Mouse (Mus musculus) C2C12 (cell line): ENCODE data around the gene Fuca2. TPM values are rescaled to one million over a fixed set of nuclear protein-coding genes. Genes with fewer than 3 reads are reported as not detected.

Source experiments
- H3K27me3 ChIP-seq: one replicate; pipeline ENCODE4 v1.6.1; 2011; ENCODE audit not compliant: control insufficient read depth, insufficient read depth, insufficient read length
- H3K36me3 ChIP-seq: one replicate; pipeline ENCODE4 v1.6.1; 2011; ENCODE audit not compliant: control insufficient read depth, insufficient read depth
- H3K4me3 ChIP-seq: one replicate; pipeline ENCODE4 v1.5.1; 2011; ENCODE audit warnings: mild to moderate bottlenecking, control low read depth; ENCODE audit not compliant: poor library complexity, insufficient read depth, severe bottlenecking
- H3K79me2 ChIP-seq: one replicate; pipeline ENCODE4 v1.6.1; 2011; ENCODE audit not compliant: control insufficient read depth, insufficient read depth
- H3K79me3 ChIP-seq: one replicate; pipeline ENCODE4 v1.6.1; 2011; ENCODE audit warnings: low read depth, control low read depth
- H3ac ChIP-seq: one replicate; pipeline ENCODE3; 2011; ENCODE audit warnings: low read depth; ENCODE audit not compliant: control insufficient read depth, insufficient read length
- CEBPB ChIP-seq: IDR thresholded peaks from one replicate; pipeline ENCODE4 v1.6.1; 2011; ENCODE audit warnings: low read depth, mild to moderate bottlenecking, control low read depth, moderate library complexity
- CTCF ChIP-seq: IDR thresholded peaks from one replicate; pipeline ENCODE4 v1.5.1; 2011; ENCODE audit not compliant: control insufficient read depth, insufficient read depth, insufficient read length
- FOSL1 ChIP-seq: IDR thresholded peaks from one replicate; pipeline ENCODE4 v1.8.0; 2011; ENCODE audit warnings: mild to moderate bottlenecking, low read length; ENCODE audit not compliant: poor library complexity, insufficient read depth, severe bottlenecking
- MAX ChIP-seq: IDR thresholded peaks from one replicate; pipeline ENCODE4 v1.6.1; 2011; ENCODE audit warnings: mild to moderate bottlenecking, control low read depth
- MYOD1 ChIP-seq: IDR thresholded peaks from one replicate; pipeline ENCODE4 v1.6.1; 2011; ENCODE audit warnings: low read depth; ENCODE audit not compliant: control insufficient read depth, insufficient read length
- MYOG ChIP-seq: IDR thresholded peaks from one replicate; pipeline ENCODE4 v1.6.1; 2011; ENCODE audit not compliant: control insufficient read depth, insufficient read length; ENCODE audit errors: extremely low read depth
- USF1 ChIP-seq: IDR thresholded peaks from one replicate; pipeline ENCODE4 v1.6.1; 2011; ENCODE audit warnings: low read depth, mild to moderate bottlenecking, control low read depth, moderate library complexity
- polyA plus RNA-seq: library from polyadenylated mRNA; unstranded; fragments of >200 nt; fragmentation: generic; extraction: Trizol; gene quantifications from one replicate; pipeline ENCODE4 v1.2.1, GENCODE M21; 2012; ENCODE audit warnings: missing spikeins

The Fuca2 gene
- polyA plus RNA-seq, 1 experiment = 4.4 TPM

DNA sequence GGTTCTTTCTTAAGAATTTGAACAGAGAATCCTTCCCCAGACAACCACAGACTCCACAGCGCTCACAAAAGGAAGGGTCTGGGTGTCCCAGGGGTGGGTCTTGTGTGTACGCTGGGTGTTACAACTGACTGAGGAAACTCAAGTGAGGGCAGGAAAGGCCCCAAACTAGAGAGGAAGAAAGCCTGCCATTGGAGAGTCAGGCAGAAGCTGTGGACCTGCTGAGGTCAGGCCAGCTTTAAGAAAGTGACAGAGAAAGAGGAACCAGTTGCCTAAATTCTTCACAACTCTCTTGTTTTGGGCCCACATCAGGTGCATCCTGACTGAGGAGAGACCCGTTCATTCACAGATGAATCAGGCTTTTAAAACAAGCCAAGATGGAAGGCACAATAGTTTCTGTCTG lies 29.1 kb upstream of the Fuca2 start:
- no peak for TF ChIP-seq FOSL1
- no peak for TF ChIP-seq CTCF
- no peak for TF ChIP-seq MAX
- no peak for TF ChIP-seq CEBPB
- TF ChIP-seq MYOD1 = no peak
- TF ChIP-seq MYOG = no peak
- H3K27me3 ChIP-seq = peaks cover 41% of the 10 kb centered on the region
- H3K79me2 ChIP-seq = no peaks in the 10 kb centered on the region
- no peaks in the 10 kb centered on the region for H3K36me3 ChIP-seq
- no peak overlapping the region for H3ac ChIP-seq
- no peaks in the 10 kb centered on the region for H3K79me3 ChIP-seq
- H3K4me3 ChIP-seq = no peak overlapping the region

- Histone ChIP-seq H3K79me2 (no peaks in the 10 kb centered on the region), H3K36me3 (no peaks in the 10 kb centered on the region), H3K27me3 (peaks cover 51% of the 10 kb centered on the region), H3K79me3 (no peaks in the 10 kb centered on the region), H3ac (no peak overlapping the region), H3K4me3 (no peak overlapping the region)
- no peak for TF ChIP-seq CEBPB
- no peak for TF ChIP-seq CTCF
- no peak for TF ChIP-seq MYOD1
- TF ChIP-seq FOSL1 = no peak
- TF ChIP-seq USF1 = no peak
- TF ChIP-seq MYOG = no peak
- no peak for TF ChIP-seq MAX
Measured at GRCm38 (mm10) chr10:13473287-13473832, 26.0 kb upstream of the Fuca2 start.

- H3ac ChIP-seq = peak within 1 kb of the TSS; percentile 30
- no peaks in the 10 kb centered on the region for H3K79me3 ChIP-seq
- H3K36me3 ChIP-seq = no peaks in the 10 kb centered on the region
- H3K27me3 ChIP-seq = peaks cover 51% of the 10 kb centered on the region
- H3K79me2 ChIP-seq = no peaks in the 10 kb centered on the region
- TF ChIP-seq USF1 (no peak), FOSL1 (no peak), MAX (no peak), MYOG (no peak), CTCF (no peak), MYOD1 (no peak), CEBPB (no peak)
- H3K4me3 ChIP-seq = no peak within 1 kb of the TSS
Measured at GRCm38 (mm10) chr10:13473833-13474567, 25.3 kb upstream of the Fuca2 start, which contains the start of gene Phactr2. Gene Phactr2 (minus strand): TSS chr10:13474412.

GRCm38 (mm10) chr10:13474568-13474955 lies 24.8 kb upstream of the Fuca2 start:
- Histone ChIP-seq H3K4me3 (no peak overlapping the region), H3K27me3 (peaks cover 50% of the 10 kb centered on the region), H3K79me2 (no peaks in the 10 kb centered on the region), H3ac (peak overlapping the region; percentile 30), H3K79me3 (no peaks in the 10 kb centered on the region), H3K36me3 (no peaks in the 10 kb centered on the region)
- no peak for TF ChIP-seq MYOD1
- TF ChIP-seq MAX = no peak
- TF ChIP-seq USF1 = no peak
- TF ChIP-seq FOSL1 = no peak
- TF ChIP-seq CTCF = no peak
- no peak for TF ChIP-seq MYOG
- no peak for TF ChIP-seq CEBPB

- H3K4me3 ChIP-seq = no peak overlapping the region
- TF ChIP-seq MYOG (no peak), USF1 (no peak), MAX (no peak), CTCF (no peak), CEBPB (no peak), MYOD1 (no peak), FOSL1 (no peak)
- H3K27me3 ChIP-seq = peaks cover 45% of the 10 kb centered on the region
- no peak overlapping the region for H3ac ChIP-seq
- no peaks in the 10 kb centered on the region for H3K79me3 ChIP-seq
- H3K36me3 ChIP-seq = no peaks in the 10 kb centered on the region
- no peaks in the 10 kb centered on the region for H3K79me2 ChIP-seq
Measured at GRCm38 (mm10) chr10:13475121-13475520, 24.2 kb upstream of the Fuca2 start.
